Mouse (Mus musculus): ENCODE data around the gene Dntt.

Dntt gene

DNA sequence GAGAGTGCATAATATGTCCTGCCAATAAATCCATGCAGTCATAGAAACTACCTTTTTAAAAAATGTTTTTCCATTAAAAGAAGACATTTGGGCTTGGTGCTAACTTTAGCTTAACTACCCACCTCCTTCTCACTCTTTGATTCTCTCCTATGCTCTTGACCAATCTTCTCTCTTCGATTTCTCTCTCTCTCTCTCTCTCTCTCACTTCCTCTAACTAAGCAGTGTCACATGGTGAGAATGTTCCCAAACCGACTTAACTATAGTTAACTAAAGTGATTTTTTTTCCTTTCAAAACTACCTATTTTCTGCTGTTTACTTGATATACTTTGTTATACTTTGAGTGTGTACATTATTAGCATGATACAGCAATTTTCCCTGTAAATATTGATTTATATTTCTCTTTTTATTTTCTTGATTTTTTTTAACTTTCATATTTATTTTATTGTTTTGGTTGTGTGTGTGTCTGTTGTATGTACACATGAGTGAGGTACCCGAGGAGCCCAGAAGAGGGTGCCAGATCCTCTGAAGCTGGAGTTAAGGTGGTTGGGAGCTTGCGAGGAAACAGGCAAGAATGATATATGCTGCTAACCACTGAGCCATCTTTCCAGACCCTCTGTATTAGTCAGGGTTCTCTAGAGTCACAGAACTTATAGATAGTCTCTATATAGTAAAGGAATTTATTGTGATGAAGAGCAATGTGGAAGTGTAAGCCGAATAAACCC, 20.2 kb upstream of the Dntt start:
- no peak for DNase-seq (ENCODE audit: low read depth, low spot score)

DNA sequence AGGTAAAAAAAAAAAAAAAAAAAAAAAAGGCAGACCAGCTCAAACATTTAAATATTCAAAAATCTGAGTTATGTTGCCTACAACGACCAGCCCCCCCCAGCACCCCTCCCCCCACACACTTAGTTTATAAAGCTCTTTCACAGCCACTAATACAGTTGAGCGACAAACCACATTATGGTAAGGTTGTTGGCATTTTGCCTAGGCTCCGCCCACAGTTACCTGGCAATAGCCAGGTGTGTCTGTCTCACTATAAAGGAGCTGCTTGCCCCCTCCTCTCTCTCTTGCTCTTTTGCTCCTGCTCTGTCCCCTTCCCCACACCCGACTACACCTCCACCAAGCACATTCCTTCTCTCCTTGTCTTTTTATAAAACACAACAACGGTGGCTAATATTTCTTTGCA, 17.4 kb upstream of the Dntt start:
- no peak for DNase-seq (ENCODE audit: low read depth, low spot score)

DNA sequence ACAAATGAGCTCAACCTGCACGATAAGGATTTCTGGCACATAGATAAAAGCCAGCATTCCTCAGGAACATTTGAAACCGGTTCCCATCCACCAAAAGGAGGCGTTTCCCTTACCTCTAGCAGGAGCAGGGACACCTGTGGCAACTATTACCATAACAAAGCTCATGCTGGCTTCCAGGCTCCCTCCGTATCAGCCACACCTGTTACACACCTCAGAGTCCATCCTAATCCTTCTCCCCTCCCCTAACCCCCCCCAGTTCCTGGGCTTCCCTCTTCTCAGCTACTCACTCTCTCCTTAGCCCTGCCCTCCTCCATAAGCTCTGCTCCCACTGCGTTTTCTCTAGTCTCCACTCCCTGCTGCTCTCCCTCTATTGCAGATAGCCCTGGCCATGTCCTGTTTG, 15.5 kb upstream of the Dntt start:
- DNase-seq (ENCODE audit: low read depth, low spot score): no peak

DNA sequence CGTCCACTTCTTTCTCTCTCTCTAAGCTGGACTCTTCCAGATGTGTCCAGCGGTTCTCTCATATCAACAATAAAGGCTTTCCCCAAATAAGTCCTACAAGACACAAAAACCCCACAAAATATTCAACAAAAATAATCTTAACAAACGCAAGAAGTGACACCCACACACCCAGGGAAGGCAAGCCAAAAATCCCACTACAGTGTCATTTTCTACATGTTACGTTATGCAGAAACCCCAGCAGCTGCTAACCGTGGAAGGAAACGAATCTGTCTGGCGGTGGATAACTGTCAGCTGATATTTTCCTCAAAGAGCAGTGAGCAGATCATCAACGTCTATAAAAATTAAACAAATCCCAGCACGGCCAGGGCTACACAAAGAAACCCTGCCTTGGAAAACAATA, 15.1 kb upstream of the Dntt start:
- no peak for DNase-seq (ENCODE audit: low read depth, low spot score)

DNA sequence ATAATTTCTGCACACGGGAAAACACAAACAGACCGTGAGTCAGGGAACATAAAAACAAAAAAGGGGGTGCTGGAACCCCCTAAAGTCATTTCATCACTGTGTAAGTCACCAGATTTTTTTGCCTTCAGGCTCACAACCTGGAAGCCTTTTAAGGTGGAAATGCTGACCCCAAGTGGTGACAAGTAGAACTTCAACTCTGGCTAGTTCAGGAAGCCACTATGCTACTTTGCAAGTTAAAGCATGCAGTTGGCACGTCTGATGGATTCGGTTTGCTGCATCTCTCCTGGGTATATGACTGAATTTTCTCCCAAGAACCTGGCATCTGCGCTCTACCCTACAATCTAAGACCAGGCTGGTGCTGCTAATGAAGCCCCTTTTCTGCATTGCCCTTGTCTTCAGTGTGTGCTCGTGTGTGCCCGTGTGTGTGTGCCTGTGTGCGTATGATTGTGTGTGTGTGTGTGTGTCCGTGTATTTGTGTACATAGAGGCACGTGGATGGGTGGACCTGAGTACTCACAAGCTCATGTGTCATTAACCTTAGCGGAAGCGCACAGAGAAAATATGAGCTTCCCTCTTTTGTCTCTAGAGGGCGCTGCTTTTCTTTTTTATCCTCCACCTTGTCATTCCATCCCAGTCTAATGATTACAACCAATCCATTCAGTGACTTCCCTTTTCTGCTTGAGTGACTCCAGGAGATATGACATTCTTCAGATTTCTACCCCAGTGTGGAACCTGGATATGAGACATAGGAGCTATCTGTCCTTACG, 12.9 kb upstream of the Dntt start:
- peak; percentile 85 for DNase-seq (ENCODE audit: low read depth, low spot score)

DNA sequence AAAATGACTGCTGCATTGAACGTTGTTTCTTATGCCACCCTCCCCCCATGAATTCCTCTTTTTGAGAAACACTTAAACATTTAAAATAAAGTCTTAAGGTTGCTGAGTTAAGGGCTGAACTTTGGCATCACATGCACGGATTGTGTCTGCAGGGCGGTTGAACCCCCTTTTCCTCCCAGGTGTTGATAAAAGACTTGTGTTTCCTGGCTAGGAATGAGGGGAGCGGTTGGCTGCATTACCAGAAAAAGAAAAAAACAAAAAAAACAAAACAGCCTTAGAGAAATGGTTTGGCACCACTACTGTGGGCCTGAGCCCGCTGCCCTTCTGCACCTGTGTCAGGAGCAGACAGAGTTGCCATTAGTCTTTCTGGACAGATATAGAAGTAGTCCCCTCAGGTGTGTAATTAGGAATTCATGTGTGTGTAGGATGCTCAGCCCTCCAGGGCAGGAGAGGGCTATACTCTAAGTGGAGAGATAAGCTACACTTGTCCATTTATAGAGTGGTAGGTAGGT, 9.9 kb upstream of the Dntt start:
- DNase-seq (ENCODE audit: low read depth, low spot score): no peak

DNA sequence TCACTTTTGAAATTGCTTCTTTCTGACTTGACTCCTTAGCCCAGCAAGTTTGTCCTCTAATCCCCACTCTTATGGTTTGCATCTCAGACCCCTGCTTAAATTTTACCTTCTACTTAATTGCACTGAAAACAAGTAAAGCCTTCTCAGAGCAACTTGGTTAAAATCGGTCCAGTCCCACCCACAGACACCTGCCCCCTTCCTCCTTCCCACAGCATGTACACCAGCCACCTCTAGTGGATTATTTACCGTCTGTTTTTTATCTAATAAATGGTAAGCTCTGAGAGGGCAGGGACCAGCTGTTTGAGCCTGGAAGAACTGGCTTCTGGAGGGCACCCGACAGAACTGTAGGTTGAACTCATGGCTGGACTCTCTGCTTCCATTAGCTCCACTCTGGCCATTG, 8.5 kb upstream of the Dntt start:
- no peak for DNase-seq (ENCODE audit: low read depth, low spot score)

DNA sequence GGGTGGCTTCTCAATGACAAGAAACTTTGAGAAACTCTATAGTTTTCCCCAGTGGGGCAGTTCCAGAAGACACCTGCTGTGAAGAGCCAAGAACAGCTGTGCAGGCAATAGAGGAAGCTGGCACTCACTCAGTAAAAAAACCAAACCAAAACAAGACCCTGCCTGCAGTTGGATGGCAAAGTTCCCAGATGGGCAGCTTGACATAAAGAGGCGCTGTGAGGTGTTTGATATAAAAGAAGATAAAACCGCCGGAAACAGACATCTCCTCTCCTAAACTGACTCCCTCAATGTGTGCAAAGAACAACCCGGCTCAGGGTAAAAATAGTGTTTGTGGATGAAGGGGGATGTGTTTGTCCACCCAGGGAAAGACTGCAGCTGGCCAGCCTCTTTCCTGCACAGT, 6.8 kb upstream of the Dntt start:
- peak; percentile 30 for DNase-seq (ENCODE audit: low read depth, low spot score)

DNA sequence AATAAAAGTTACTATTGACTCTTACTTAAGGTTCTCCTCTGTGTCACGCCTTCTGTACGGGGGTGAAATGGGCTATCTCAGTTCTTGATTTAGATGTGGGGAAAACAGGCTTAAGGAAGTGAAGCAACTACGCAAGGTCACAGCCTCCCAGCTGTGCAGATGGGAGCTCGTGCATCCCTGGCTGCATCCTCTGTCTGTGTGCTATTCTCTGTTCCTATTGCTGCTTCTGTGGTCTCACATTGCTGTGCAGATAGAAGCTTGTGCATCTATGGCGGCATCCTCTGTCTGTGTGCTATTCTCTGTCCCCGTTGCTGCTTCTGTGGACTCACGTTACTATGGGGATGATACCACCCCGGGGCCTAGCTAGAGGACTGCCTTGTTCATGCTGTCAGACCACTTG, 2.5 kb upstream of the Dntt start:
- no peak for DNase-seq (ENCODE audit: low read depth, low spot score)

DNA sequence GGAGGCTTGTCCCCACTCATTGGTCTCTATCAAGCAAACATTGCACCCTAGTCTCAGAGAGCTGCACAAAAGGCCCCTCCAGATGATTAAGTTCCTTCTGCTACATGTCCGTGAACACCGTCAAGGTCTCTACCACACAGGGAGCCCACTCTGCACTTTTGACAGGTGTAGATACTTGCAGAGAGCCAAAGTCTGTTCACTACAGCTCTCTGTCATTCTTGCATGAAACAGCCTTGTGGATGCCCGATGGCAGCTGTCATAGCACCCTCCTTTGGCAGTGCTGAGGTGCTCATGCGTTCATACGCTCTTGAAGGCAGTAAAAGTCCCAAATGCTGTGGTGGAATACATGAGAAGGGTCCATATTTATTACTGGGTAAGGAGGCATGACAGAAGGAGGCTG, 2.1 kb upstream of the Dntt start:
- no peak for DNase-seq (ENCODE audit: low read depth, low spot score)

DNA sequence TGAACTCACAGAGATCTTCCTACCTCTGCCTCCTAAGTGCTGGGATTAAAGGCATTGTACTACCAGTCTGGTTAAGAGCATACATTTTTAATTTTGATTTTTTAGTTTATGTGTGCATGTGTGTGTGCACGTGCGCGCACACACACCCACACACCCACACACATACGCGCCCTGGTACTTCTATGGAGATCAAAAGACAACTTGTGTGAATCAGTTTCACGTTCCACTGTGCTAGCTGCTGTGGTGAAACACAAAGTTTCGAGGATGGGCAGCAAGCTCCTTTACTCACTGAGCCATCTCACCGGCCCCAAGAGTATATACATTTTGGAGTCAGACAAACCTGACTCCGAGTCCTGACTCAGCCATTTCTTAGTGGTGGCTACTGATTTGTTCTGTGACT, 1.5 kb upstream of the Dntt start:
- DNase-seq (ENCODE audit: low read depth, low spot score): peak; percentile 50

DNA sequence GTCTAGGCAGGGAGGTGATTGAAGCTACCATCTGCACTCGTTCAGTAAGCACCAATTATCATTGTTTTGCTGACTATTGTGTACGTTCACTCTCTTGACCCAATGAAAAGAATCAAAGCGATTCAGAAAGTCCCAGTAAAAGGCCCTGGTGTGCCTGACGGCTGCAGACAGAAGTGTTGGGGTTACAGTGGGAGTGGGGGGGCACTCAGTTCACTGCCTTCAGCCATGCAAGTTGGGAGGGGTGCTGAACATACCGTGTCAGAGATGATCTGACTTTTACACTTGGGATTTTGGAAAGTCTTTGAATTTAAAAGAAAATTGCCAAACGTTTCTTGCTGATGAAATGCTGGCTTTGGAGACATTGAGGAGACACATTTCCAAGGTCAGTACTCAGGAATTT, 1.1 kb downstream of the Dntt start:
- DNase-seq (ENCODE audit: low read depth, low spot score): no peak

DNA sequence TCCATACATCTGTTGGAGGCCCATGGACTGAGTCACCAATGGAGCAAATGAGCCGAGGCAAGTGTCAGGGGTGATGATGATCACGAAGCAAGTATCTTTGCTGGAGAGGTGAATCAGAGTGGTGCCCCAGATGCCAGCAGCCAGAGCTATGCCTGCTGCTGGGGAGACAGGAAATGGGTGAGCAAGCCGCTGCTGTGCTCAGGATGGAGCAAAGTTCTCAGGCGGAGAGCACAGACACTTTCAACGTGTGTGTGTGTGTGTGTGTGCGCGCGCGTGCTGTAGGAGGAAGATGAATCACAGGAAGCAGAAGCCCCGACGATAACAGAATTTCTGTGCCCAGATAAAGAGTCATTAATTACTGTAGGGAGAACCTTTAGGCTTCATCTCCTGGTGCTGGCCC, 1.9 kb downstream of the Dntt start:
- DNase-seq (ENCODE audit: low read depth, low spot score): peak; percentile 92

DNA sequence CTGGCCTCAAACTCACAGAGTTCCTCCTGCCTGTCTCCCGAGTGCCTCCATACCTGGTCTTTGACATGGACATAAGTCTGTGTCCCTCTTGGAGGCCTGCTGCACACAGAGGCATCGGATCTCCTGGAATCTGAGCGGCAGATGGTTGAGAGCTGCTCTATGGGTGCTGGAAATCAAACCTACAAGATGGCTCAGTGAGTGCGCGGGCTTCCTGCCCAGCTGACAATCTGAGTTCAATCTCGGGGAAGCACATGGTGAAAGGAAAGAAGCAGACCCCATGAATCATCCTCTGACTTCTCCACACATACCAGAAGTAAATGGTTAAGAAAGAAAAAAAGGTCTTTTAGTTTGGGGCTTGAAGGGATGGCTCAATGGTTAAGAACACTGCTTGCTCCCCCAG, 2.8 kb downstream of the Dntt start:
- no peak for DNase-seq (ENCODE audit: low read depth, low spot score)

DNA sequence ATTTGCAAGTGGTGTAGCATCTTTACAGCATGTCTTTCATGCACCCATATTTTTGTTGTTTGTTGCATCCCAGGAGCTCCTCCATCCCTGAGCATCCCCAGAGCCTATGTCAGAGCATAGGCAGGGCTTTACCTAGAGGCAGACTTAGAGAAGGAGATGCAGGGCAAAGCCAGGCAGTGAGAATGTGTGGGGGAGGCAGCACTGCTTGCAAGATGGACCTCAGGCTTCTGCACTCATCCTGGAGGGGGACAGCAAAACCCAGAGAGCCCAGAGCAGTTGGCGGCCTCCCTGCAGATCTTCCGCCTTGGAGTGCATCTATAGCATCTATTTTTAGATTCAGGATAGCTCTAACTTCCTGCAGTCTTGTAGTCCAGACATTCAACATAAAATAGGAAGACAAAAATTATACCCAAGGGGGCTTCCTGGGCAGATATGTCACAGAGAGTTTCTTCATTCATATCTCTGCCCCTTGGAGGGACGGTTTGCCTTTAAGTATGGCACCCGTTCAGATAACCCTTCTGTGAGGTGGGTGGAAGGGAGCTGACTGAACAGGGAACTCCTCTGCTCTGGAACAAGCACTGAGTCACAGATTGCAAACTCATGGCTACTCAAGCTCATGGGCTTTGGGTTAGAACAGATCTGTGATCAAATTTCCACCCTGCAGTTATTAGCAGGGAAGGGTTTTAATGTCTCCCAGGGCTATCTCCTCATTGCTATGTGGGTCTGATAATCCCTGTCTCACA, 6.9 kb downstream of the Dntt start:
- DNase-seq (ENCODE audit: low read depth, low spot score): no peak

DNA sequence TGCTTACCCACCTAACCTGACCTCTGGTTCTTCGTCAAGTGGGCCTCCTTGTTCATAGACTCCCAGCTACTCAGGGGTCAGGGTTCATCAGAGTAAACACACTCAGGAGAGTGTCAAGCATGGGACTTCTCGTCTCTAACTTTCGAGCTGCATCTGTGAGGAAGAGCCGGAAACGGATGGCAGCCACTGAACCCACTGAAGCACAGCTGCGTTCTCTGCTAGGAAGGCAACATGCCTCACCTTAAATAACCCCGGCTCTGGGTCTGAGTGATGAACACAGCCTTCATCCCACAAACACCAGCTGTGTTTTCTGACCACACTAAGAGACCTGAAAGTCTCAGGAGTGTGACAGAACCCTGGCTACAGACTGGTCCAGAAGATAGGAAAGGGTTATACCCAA, 10.0 kb downstream of the Dntt start:
- peak; percentile 63 for DNase-seq (ENCODE audit: low read depth, low spot score)

DNA sequence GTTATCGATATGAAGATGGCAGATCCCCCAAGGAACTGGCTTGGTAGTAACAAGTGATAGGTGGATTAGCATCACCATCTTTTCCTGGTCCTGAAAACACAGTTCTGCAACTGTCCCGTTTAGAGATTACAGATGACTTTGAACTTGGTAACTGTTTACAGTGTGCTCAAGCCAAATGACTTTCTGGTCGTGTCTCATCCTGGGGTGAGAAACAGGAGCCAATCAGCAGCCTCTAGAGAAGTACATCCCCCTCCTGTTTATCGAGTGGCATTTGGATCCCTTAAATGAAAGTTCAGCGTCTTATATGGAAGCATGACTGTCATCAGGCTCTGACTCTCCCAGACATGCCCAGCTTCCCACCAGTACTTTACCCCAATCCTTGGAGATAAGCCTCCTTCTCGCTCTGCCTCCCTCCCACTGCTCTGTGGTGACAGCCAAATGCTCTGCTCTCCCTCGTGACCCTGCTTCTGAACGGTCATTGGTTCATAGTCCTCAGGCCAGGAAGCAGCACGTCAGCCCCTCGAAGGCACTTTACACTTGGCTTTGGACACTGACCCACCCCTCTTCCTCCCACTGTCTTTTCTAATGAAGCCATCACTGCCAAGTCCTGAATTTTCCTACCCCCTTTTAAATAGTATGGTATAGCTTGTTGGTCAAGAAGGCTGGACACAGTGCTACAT, 16.2 kb downstream of the Dntt start:
- DNase-seq (ENCODE audit: low read depth, low spot score): no peak

DNA sequence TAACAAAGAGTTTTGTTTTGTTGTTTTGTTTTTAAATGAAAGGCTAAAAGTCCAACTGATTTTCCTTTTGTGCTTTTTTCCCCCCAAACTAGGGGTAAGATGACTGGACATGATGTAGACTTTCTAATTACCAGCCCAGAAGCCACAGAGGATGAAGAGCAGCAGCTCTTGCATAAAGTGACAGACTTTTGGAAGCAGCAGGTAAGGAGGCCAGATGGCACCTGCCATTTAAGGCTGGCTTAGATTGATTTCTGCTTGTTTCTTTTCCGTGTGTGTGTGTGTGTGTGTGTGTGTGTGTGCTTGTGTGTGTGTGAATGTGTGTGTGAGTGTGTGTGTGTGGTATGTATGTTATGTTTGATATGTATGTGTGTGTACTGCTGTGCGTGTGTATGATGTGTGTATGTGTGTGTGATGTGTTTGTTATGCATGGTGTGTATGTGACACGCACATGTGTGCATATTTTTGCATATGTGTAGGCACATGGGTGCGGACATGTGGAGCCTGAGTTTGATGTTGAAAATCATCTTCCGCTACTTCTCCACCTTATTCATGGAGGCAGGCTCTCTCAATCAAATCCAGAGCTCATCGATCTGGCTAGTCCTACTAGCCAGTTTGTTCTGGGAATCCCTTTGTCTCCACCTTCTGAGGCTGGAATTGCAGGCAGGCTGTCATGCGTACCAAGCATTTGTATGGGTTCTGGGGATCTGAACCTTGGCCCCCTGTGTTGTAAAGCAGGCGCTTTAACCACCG, 18.5 kb downstream of the Dntt start:
- no peak for DNase-seq (ENCODE audit: low read depth, low spot score)

DNA sequence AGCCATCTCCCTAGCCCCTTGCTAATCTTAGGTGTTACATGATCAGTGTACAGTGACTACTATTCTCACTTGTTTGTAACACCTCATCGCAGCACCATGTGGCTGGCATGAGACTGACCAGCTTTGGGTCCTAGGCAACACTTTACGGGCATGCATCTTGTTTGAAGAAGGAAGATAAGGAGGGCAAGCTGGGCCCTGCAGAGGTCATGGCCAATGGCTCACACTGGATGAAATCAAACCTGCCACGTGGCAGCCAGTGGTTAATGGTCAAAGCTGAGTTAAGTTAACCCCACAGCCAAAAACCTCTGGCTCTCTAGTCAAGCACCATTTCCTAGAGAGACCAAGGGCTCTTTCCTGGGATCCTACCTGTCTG, 19.1 kb downstream of the Dntt start:
- DNase-seq (ENCODE audit: low read depth, low spot score): no peak

DNA sequence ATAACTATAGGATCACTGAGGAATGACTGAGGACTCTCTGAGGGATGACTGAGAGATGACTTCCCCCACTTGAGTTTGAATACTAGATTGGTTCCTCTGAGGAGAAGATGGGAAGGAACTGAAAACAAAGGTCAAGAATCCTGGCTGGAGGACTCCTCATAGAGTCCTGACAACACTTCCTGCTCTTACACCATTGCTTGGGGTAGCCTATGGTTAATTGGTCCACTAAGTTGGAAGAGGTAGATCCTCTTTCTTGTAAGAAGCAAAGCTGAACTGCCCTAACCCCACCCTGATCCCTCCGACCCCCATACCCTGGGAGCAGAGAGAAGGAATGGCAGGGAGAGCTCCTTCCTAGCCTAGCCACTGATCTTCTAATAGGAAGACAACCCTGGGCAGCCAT, 22.6 kb downstream of the Dntt start:
- DNase-seq (ENCODE audit: low read depth, low spot score): no peak

DNA sequence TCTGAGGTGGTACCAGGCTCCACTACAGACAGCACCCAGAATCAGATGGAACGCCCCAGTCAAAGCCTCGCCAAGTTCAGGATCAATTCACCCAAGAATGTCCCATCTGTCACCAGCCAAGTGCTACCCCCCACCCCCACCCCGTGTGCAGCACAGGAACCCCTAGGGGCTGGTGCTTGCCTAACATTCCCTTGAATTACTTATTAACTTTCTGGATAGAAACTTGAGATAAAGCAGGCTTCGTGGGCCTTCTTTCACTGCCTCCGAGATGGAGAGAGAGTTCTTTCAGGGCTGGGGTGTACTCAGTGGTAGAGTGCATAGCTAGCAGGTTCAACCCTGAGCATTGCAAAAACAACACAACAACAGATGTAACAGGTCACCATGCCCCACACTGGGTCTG, 23.2 kb downstream of the Dntt start:
- no peak for DNase-seq (ENCODE audit: low read depth, low spot score)

All from CD4-positive, CD25-positive, alpha-beta regulatory T cell, adult 2 months (primary cell).